Mouse (Mus musculus) macrophage (primary cell): ENCODE data around the gene Socs4. TPM values are rescaled to one million over a fixed set of nuclear protein-coding genes. Genes with fewer than 3 reads are reported as not detected.

Source experiments
- H3K27ac ChIP-seq: fragments of 350-480 bp; formaldehyde crosslinking; 2 replicates; pipeline ENCODE4 v1.9.0; 2021
- H3K36me3 ChIP-seq: fragments of 350-480 bp; formaldehyde crosslinking; 2 replicates; pipeline ENCODE4 v1.9.0; 2021; ENCODE audit errors: inconsistent target
- H3K4me3 ChIP-seq: fragments of 350-480 bp; formaldehyde crosslinking; 2 replicates; pipeline ENCODE4 v1.9.0; 2021; ENCODE audit errors: inconsistent target
- H3K79me2 ChIP-seq: fragments of 350-480 bp; formaldehyde crosslinking; 2 replicates; pipeline ENCODE4 v1.9.0; 2021; ENCODE audit errors: inconsistent target
- WGBS: methylation state at CpG from one replicate; pipeline ENCODE4 v1.1.7; 2026; ENCODE audit warnings: inconsistent platforms; ENCODE audit not compliant: missing documents; 5-methylcytosine and 5-hydroxymethylcytosine counted together
- polyA plus RNA-seq: library from polyadenylated mRNA; stranded (reverse); fragments of 250-400 nt; gene quantifications from 3 replicates; pipeline ENCODE4 v1.2.4, GENCODE M21; 2018; ENCODE audit warnings: inconsistent platforms
- total RNA-seq, 78 experiments: library from RNA; depleted of rRNA; stranded (reverse); fragments of 250-400 nt; gene quantifications; 1 replicate in 9 of 78; 2 replicates in 24 of 78; 3 replicates in 43 of 78; 4 replicates in 2 of 78; pipeline ENCODE4 v1.2.4; 2018; ENCODE audit warnings: inconsistent platforms in 56 of 78

Gene Socs4
- total RNA-seq (2018; cell fraction: chromatin; rRNA removed), result 10 to 100 TPM; 10.5 to 52.4 (median 28.7) TPM
- total RNA-seq (2018; cell fraction: cytosol; rRNA removed), result 10 to 100 TPM; 13.5 to 22.8 (median 19.0) TPM
- 10 to 100 TPM; 24.1 to 77.0 (median 39.9) TPM for total RNA-seq (2018; cell fraction: nucleus; rRNA removed)
- polyA plus RNA-seq, result 10.1 to 13.9 TPM (median 13.5 TPM) in 3 replicates

DNA sequence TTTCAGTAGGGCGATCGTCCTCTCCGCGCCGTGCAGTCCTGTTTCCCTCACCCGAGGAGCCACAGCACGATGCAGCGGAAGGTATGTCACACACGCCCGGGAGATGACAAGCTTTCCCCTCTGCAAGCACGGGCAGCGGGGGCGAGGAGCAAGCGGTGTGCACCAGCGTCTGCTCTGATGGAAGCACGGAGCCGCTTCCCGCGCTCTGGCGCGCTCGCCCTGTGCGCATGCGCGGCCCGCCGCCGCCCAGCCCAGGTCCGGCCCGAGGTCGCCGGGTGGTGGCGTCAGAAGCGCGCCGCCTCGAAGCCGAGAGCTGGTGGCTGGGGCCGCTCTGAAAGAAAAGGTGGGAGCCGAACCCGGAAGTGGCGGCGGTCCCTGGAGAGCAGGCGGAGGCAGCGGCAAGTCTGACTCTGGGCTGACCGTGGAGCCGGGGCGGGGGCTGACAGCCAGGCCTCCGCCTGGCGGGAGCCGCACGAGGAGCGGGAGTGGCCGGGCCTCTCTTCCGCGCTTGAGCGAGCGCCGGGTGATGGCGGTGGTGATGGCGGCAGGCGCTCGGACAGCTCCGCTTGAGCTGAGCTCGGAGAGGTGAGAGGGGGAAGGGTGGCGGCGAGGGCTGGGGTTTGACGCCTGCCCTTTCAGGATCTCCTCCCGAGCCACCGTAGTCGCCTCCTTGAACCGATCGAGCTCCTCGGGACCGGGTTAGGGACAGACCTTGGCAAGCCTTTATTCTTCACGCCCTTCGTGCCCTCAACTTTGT, at the start of gene Socs4, which contains the start of gene Wdhd1:
Gene Socs4, plus strand, starts transcription at position 295 of the 757 bp plus-strand sequence.
Gene Wdhd1, minus strand, starts transcription at position 221 of the 757 bp plus-strand sequence.
- H3K4me3 ChIP-seq, result peak within 1 kb of the TSS; percentile 91
- H3K36me3 ChIP-seq, result no peaks in the 10 kb centered on the region
- peak within 1 kb of the TSS; percentile 63 for H3K27ac ChIP-seq
- WGBS, result under 1% methylated on average over 77 of the region's 77 CpGs
- peaks cover 71% of the 10 kb centered on the region for H3K79me2 ChIP-seq

DNA sequence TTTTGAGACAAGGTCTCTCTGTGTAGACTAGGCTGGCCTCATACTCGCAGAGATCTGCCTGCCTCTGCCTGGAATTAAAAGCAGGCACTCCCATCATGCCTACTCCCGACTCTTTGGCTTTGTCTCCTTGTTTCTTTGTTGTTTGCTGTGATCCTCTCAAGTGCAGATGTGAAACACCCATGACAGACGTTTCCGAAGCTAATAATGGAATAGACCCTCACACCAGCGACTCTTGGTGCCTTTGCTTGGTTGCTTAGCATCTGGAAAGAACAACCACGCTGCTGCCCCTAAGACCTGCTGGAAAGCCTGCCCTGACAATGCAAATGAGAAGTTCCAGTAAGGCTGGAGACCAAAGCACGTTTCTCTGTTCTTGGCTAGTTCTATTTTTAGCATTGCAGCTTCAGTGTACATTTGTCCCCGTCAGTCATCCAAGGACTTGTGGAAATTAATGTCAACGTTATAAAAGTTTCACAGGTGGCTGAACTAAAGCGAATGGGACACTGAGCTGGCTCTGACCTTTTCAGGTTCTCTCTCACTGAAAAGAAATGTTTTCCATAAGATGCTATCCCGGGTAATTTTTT, 46.8 kb upstream of the Socs4 start:
- no peak overlapping the region for H3K4me3 ChIP-seq
- no peaks in the 10 kb centered on the region for H3K79me2 ChIP-seq
- H3K36me3 ChIP-seq, result no peaks in the 10 kb centered on the region
- 59% methylated on average over 11 of the region's 11 CpGs for WGBS
- H3K27ac ChIP-seq, result no peak overlapping the region

DNA sequence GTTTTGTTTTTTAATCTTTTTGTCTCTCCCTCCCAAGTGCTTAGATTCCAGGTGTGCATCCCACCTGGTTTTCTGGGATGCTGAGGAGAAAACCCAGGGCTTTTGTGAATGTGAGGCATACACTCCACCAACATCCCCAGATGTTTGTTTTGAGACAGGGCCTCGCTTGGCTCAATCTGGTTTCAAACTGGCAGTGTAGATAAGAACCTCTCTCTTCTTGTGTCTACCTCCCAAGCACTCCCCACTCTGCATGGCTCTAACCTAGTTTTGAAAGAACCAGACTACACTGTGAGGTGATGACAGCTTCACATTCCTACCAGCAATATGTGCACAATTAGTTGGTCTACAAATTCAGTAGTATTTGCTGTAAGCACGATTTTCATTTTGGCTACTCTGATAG, 43.1 kb upstream of the Socs4 start:
- Histone ChIP-seq H3K27ac (no peak overlapping the region), H3K79me2 (no peaks in the 10 kb centered on the region), H3K4me3 (no peak overlapping the region), H3K36me3 (no peaks in the 10 kb centered on the region)
- 90% methylated on average over 2 of the region's 2 CpGs for WGBS

DNA sequence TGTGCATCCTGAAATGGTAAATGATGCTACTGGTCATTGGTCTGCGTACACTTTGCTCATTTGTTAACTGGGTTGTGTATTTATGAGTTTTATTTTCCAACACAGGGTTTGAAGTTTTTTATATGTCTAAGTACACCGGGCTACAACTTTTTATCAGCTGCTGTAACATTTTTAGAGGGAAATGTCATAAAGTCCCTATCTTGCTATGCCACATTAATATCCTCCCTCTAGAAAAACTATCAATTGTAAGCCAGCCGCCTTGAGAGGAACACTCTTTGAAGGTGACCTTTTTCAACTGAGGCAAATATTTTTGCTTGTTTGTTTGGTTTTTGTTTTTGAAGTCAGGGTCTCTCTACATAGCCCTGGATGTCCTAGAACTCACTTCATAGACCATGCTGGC, 42.7 kb upstream of the Socs4 start:
- no peaks in the 10 kb centered on the region for H3K36me3 ChIP-seq
- H3K27ac ChIP-seq, result no peak overlapping the region
- no peak overlapping the region for H3K4me3 ChIP-seq
- WGBS, result 97% methylated on average over 3 of the region's 3 CpGs
- no peaks in the 10 kb centered on the region for H3K79me2 ChIP-seq

DNA sequence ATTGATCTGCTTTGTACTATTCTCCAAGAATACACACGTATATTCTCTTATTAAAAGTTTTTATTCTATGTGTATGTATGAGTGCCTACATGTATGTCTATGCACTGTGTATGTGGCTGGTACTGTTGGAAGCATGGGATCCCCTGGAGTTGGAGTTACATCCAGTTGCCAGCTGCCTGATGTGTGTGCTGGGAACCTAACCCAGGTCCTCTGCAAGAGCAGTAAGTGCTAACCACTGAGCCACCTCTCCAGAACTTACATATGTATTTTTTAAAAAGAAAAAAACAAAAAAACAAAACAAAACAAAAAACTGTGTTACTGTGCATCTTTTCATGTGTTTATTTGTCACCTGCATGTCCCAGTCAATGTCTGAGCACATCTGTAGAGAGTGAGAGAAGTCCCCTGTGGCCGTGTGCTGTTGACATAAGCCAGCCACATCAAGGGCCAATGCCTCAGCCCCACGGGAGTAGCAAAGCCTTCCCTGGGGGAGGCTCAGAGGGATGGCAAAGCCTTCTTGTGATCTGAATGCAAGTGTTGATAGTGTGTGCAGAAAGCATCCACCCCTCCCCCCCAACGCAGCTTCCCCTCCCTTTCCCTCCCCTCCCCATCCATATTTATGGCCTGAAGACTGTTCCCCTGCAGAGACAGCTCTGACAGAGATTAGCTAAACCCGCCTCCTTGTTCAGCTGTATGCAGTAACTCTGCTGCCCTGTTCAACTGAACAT, 42.0 kb upstream of the Socs4 start:
- Histone ChIP-seq H3K27ac (no peak overlapping the region), H3K79me2 (no peaks in the 10 kb centered on the region)
- WGBS, result 90% methylated on average over 4 of the region's 5 CpGs

DNA sequence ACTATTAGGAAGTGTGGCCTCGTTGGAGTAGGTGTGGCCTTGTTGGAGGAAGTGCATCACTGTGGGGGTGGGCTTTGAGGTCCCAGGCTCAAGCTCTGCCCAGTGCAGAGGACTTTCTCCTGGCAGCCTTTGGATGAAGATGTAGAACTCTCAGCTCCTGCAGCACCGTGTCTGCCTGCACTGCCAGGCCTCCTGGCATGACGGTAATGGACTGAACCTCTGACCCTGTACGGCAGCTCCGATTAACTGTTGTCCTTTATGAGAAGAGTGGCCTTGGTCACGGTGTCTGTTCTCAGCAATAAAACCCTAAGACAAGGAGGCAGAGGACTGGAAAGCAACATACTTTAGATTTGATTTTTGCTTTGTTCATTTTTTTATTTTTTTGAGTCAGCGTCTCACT, 40.2 kb upstream of the Socs4 start:
- 0 out of 2 replicates have a peak, but pooled peaks cover 3% of the 10 kb centered on the region for H3K36me3 ChIP-seq
- no peak overlapping the region for H3K4me3 ChIP-seq
- 92% methylated on average over 7 of the region's 7 CpGs for WGBS
- H3K27ac ChIP-seq, result no peak overlapping the region
- H3K79me2 ChIP-seq, result no peaks in the 10 kb centered on the region

More for the DNA sequence above, 42.0 kb upstream of the Socs4 start:
- H3K36me3 ChIP-seq, result no peaks in the 10 kb centered on the region
- no peak overlapping the region for H3K4me3 ChIP-seq

DNA sequence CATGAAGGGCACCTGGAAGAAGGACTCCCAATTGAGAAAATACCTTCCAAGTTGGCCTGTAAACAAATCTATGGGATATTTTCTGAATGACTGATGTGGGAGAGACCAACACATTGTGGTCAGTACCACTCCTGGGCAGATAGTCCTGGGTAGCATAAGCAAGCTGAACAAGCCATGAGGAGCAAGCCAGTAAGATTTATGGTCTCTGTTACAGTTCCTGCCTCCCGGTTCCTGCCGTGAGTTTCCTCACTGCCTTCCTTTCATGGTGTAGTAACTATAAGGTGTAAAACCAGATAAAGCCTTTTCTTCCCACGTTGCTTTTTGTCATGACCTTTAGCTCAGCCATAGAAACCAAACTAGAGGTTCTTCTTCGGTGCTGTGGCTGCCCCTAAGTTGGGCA, 39.4 kb upstream of the Socs4 start:
- Histone ChIP-seq H3K27ac (no peak overlapping the region), H3K36me3 (0 out of 2 replicates have a peak, but pooled peaks cover 4% of the 10 kb centered on the region), H3K79me2 (no peaks in the 10 kb centered on the region), H3K4me3 (no peak overlapping the region)
- 91% methylated on average over 4 of the region's 4 CpGs for WGBS

DNA sequence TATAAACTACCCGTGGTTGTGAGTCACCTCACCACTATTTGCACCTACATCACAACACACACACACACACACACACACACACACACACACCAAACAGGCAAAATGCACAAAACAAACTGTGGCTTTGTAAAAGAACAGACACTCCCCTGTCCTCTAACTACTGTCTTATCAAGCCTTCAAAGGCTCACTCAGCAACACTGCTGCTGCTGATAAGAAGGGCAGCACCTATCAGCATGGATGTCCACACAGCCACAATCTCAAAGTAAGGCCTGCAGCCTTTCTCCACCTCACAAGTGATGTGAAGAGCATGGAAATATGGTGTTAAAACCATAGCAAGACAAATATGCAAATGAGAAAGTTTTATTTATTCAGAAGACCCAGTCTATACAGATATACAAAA, 36.1 kb upstream of the Socs4 start:
- no peak overlapping the region for H3K27ac ChIP-seq
- no peaks in the 10 kb centered on the region for H3K79me2 ChIP-seq
- H3K36me3 ChIP-seq, result peaks cover 8% of the 10 kb centered on the region; the same call in 1 of the 2 replicates
- H3K4me3 ChIP-seq, result no peak overlapping the region
- 88% methylated on average over 1 of the region's 1 CpGs for WGBS

DNA sequence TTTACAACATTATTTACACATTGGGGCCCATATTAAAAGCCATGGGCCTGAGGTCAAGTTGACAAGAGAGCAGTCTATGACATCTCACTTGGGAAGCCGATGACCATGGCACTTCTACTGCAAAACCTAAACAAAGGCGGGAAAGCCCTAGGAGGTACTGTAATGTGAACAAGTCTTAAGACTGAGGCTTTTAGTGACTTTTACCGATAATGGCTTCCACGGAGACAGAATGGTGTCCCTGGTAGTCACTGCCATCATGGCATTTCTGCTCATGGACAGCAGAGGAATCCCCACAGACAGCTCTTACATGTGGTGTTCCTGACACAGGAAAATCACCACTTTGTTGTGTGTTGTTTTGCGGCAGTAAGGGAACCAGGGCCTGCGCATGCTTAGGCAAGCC, 35.7 kb upstream of the Socs4 start:
- H3K79me2 ChIP-seq, result no peaks in the 10 kb centered on the region
- H3K4me3 ChIP-seq, result no peak overlapping the region
- WGBS, result 99% methylated on average over 6 of the region's 6 CpGs
- no peak overlapping the region for H3K27ac ChIP-seq
- H3K36me3 ChIP-seq, result peaks cover 11% of the 10 kb centered on the region; the same call in 1 of the 2 replicates

DNA sequence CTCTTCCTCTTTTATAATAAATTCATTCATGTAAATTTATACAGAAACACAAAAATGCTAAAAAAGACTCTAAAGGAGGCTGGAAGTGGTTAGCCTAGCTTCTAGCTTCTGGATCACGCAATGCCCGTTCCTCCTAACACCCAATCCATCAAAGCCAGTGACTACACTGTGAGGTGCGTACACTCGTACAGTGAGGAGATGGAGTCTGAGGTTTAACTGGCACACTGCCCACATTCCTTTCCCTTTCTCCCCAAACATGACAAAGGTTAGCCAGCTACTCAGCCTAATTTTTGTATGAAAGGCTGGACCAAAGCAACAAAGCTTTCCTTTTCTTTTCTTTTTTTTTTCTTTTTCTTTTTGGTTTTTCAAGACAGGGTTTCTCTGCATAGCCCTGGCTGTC, 34.0 kb upstream of the Socs4 start:
- H3K79me2 ChIP-seq, result no peaks in the 10 kb centered on the region
- peaks cover 11% of the 10 kb centered on the region; the same call in 1 of the 2 replicates for H3K36me3 ChIP-seq
- no peak overlapping the region for H3K27ac ChIP-seq
- no peak overlapping the region for H3K4me3 ChIP-seq
- WGBS, result 82% methylated on average over 4 of the region's 4 CpGs

DNA sequence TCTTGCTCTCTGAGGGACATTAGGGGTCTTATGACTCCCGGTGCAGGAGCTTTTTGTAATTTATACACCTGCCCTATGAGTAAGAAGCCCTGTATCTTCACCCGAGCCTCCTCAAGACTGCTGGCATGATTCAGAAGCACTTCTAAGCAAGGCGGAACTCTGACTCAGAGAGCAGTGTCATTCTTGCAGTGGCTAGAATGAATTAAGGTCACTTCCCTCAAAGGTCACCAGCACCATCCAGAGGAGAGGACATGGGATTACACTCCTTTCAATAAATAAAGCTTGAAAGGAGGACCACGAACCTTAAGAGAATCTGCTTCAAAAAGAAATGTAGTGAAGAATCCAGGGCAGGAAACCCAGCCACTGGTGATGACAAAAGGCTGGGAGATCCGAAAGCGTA, 26.9 kb upstream of the Socs4 start:
- WGBS, result 92% methylated on average over 6 of the region's 6 CpGs
- H3K36me3 ChIP-seq, result peaks cover 3% of the 10 kb centered on the region; the same call in 1 of the 2 replicates
- H3K79me2 ChIP-seq, result no peaks in the 10 kb centered on the region
- no peak overlapping the region for H3K27ac ChIP-seq
- H3K4me3 ChIP-seq, result no peak overlapping the region

DNA sequence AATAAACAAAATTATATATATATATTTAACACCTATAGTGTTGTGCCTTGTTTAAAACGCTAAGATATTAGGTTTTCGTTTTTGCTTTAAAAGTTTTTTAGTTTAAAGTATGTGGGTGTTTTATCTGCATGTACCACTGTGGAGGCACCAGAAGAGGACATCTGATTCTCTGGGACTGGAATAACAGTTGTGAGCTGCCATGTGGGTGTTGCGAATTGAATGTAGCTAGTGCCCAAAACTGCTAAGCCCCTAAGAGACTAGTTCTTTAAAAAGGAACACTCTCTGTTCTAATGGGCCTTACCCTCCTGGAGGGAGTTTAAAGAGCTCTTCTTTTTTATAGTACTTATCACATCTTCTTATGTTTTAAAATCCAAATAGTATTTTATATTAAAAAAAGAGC, 11.9 kb upstream of the Socs4 start:
- WGBS, result 93% methylated on average over 3 of the region's 3 CpGs
- H3K27ac ChIP-seq, result no peak overlapping the region
- no peak overlapping the region for H3K4me3 ChIP-seq
- H3K36me3 ChIP-seq, result peaks cover 17% of the 10 kb centered on the region; the same call in 1 of the 2 replicates
- H3K79me2 ChIP-seq, result no peaks in the 10 kb centered on the region

DNA sequence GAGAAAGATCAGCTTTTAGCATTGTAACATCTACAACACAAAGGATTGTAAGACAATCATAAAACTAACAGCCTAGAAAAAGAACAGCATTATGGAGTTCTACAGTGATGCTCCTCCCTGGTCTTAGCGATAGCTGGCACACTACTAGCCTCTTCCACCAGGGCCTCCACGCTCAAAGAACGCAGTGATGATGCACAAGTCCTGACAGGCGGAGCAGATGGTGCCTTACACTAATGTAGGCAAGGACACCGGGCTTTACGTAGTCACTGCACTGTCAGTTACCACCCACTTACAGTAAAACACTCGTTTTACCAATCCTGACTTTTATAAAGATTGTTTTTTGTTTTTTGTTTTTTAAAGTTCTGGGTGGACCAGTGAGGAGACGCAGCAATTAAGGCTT, 10.9 kb upstream of the Socs4 start:
- WGBS, result 97% methylated on average over 8 of the region's 8 CpGs
- Histone ChIP-seq H3K27ac (no peak overlapping the region), H3K36me3 (peaks cover 17% of the 10 kb centered on the region; the same call in 1 of the 2 replicates), H3K4me3 (no peak overlapping the region), H3K79me2 (no peaks in the 10 kb centered on the region)

DNA sequence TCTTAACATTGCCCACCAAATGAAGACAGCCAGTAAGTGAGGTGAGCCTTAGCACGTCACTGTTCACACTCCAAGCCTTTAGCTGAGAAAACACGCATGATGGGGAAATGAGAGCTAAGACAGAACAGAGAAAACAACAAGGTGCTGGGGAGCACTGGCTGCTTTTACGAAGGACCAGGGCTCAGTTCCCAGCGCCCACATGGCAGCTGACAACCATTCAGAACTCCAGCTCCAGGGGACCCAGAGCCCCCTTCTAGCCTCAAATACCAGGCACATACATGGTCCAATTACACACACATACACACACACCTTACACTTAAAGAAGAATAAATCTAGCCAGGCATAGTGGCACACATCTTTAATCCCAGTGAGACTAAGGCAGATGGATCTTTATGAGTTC, 7.7 kb upstream of the Socs4 start:
- Histone ChIP-seq H3K36me3 (peaks cover 17% of the 10 kb centered on the region; the same call in 1 of the 2 replicates), H3K4me3 (no peak overlapping the region), H3K79me2 (peaks cover 5% of the 10 kb centered on the region; the same call in 1 of the 2 replicates), H3K27ac (no peak overlapping the region)
- 97% methylated on average over 4 of the region's 4 CpGs for WGBS
